Mouse (Mus musculus) embryonic fibroblast, embryonic 13.5 days (primary cell): ENCODE data around the gene Mroh2a. TPM values are rescaled to one million over a fixed set of nuclear protein-coding genes. Genes with fewer than 3 reads are reported as not detected.

Source experiments
- H3K27ac ChIP-seq: 2 replicates; pipeline ENCODE4 v1.5.1; 2012; ENCODE audit warnings: low read length, control low read depth, inconsistent platforms; ENCODE audit not compliant: insufficient read depth
- H3K4me1 ChIP-seq: 2 replicates; pipeline ENCODE4 v1.6.1; 2011; ENCODE audit warnings: low read length; ENCODE audit not compliant: control insufficient read depth, insufficient read depth
- H3K4me3 ChIP-seq: 2 replicates; pipeline ENCODE4 v1.5.1; 2011; ENCODE audit warnings: mild to moderate bottlenecking, control low read depth, low read length; ENCODE audit not compliant: insufficient read depth
- CTCF ChIP-seq: IDR thresholded peaks from 2 replicates; pipeline ENCODE4 v1.5.1; 2011; ENCODE audit warnings: mild to moderate bottlenecking, control low read depth, low read length, moderate library complexity, borderline replicate concordance; ENCODE audit not compliant: insufficient read depth
- POLR2A ChIP-seq: IDR thresholded peaks from 2 replicates; pipeline ENCODE4 v1.6.1; 2011; ENCODE audit warnings: low read depth, mild to moderate bottlenecking, control low read depth, low read length, moderate library complexity
- polyA plus RNA-seq: library from polyadenylated mRNA; stranded (reverse); fragments of >200 nt; gene quantifications from 2 replicates; pipeline ENCODE4 v1.2.4, GENCODE M21; 2011; ENCODE audit warnings: low read depth; ENCODE audit not compliant: missing spikeins, insufficient read length

Mroh2a gene
- polyA plus RNA-seq, 1 experiment: not detected

GRCm38 (mm10) chr1:88282301-88282700, 55.5 kb downstream of the Mroh2a start:
- H3K4me3 ChIP-seq: no peak overlapping the region
- no peak overlapping the region for H3K27ac ChIP-seq
- TF ChIP-seq CTCF (no peak), POLR2A (no peak)
- no peaks in the 10 kb centered on the region for H3K4me1 ChIP-seq

GRCm38 (mm10) chr1:88283376-88284227, 56.8 kb downstream of the Mroh2a start:
- no peaks in the 10 kb centered on the region for H3K4me1 ChIP-seq
- no peak overlapping the region for H3K27ac ChIP-seq
- H3K4me3 ChIP-seq: no peak overlapping the region
- TF ChIP-seq POLR2A (no peak), CTCF (no peak)

GRCm38 (mm10) chr1:88284228-88284945, 57.6 kb downstream of the Mroh2a start:
- TF ChIP-seq POLR2A (no peak), CTCF (no peak)
- Histone ChIP-seq H3K4me1 (no peaks in the 10 kb centered on the region), H3K27ac (no peak overlapping the region), H3K4me3 (no peak overlapping the region)

GRCm38 (mm10) chr1:88284946-88285320, 58.1 kb downstream of the Mroh2a start:
- H3K27ac ChIP-seq: no peak overlapping the region
- TF ChIP-seq POLR2A (no peak), CTCF (no peak)
- H3K4me1 ChIP-seq: no peaks in the 10 kb centered on the region
- H3K4me3 ChIP-seq: no peak overlapping the region

- TF ChIP-seq POLR2A: no peak
- TF ChIP-seq CTCF: no peak
- H3K4me3 ChIP-seq: no peak overlapping the region
- H3K27ac ChIP-seq: no peak overlapping the region
- H3K4me1 ChIP-seq: no peaks in the 10 kb centered on the region
Measured at GRCm38 (mm10) chr1:88285652-88286051, 58.9 kb downstream of the Mroh2a start.

- Histone ChIP-seq H3K4me1 (no peaks in the 10 kb centered on the region), H3K27ac (no peak overlapping the region), H3K4me3 (no peak overlapping the region)
- TF ChIP-seq POLR2A (no peak), CTCF (no peak)
Measured at GRCm38 (mm10) chr1:88286136-88286845, 59.5 kb downstream of the Mroh2a start.

- TF ChIP-seq POLR2A (no peak), CTCF (no peak)
- H3K27ac ChIP-seq: no peak overlapping the region
- no peaks in the 10 kb centered on the region for H3K4me1 ChIP-seq
- H3K4me3 ChIP-seq: no peak overlapping the region
Measured at GRCm38 (mm10) chr1:88286887-88287696, 60.3 kb downstream of the Mroh2a start.

GRCm38 (mm10) chr1:88287697-88287980, 60.9 kb downstream of the Mroh2a start:
- H3K4me3 ChIP-seq: no peak overlapping the region
- TF ChIP-seq CTCF (no peak), POLR2A (no peak)

More at GRCm38 (mm10) chr1:88287697-88287980, 60.9 kb downstream of the Mroh2a start:
- no peak overlapping the region for H3K27ac ChIP-seq
- H3K4me1 ChIP-seq: no peaks in the 10 kb centered on the region
